Mouse (Mus musculus) layer of hippocampus, postnatal 25 days (tissue): Measurements from ENCODE around the gene Alas2. TPM values are rescaled to one million over a fixed set of nuclear protein-coding genes. Genes with fewer than 3 reads are reported as not detected.

Experiments
- DNase-seq, 2 experiments: peaks; one replicate each; pipeline ENCODE4 v3.0.0; 2022; ENCODE audit warnings: mixed read lengths in 2 of 2, low spot score in 1 of 2; ENCODE audit errors: extremely low spot score in 1 of 2
- microRNA-seq, 2 experiments: library from miRNA; unstranded; fragments of <30 nt; microRNA quantifications; one replicate each; pipeline ENCODE4 v1.2.0; 2021
- total RNA-seq, 2 experiments: library from RNA; stranded (reverse); gene quantifications; 2 replicates each; pipeline ENCODE4 v1.2.3; 2021

Gene Alas2
- total RNA-seq, 2 experiments from 2014 or later = 9.2 to 9.4 TPM

GRCm38 (mm10) chrX:150598882-150599281 lies 51.7 kb downstream of the Alas2 start:
- no peak for DNase-seq

Small RNA genes within 50 kb of the gene (microRNA-seq; reads per million reads assigned to microRNA genes)
- 0 to 0.20 reads per million in 2 experiments for gene Mir3620

Other genes starting within 250 kb of the Alas2 start
- 10 to 100 TPM; 41.1 to 42.4 TPM for gene Tmem29, start 88.2 kb upstream of the Alas2 start, total RNA-seq
- 1 to 10 TPM in 1 of 2 experiments, under 1 TPM in 1; 0.52 to 1.2 TPM for gene Pfkfb1, start 40.9 kb downstream of the Alas2 start, total RNA-seq
- 10 to 100 TPM; 10.8 to 19.8 TPM for gene Apex2, start 42.5 kb downstream of the Alas2 start, total RNA-seq
- gene Tro, start 110.2 kb downstream of the Alas2 start, total RNA-seq = 100 to 1,000 TPM; 139 to 156 TPM